Mouse (Mus musculus): ENCODE data around the gene Pdlim1. TPM values are rescaled to one million over a fixed set of nuclear protein-coding genes. Genes with fewer than 3 reads are reported as not detected.
A peak's percentile ranks its signal among the peaks of the same experiment; 100 is the strongest.

Gene Pdlim1
- total RNA-seq (2017), result 32.2 and 37.4 TPM in 2 replicates

- no peak for ATAC-seq (ENCODE audit: extremely low read depth, insufficient number of reproducible peaks, low FRiP score, poor library complexity, severe bottlenecking)
These were observed at the start of gene Pdlim1 for GRCm38 (mm10) chr19:40271308-40271892. Gene Pdlim1 (minus strand): TSS chr19:40271842.

- ATAC-seq (ENCODE audit: extremely low read depth, insufficient number of reproducible peaks, low FRiP score, poor library complexity, severe bottlenecking), result no peak
These were observed 47.6 kb upstream of the Pdlim1 start for GRCm38 (mm10) chr19:40319199-40319598.

DNA sequence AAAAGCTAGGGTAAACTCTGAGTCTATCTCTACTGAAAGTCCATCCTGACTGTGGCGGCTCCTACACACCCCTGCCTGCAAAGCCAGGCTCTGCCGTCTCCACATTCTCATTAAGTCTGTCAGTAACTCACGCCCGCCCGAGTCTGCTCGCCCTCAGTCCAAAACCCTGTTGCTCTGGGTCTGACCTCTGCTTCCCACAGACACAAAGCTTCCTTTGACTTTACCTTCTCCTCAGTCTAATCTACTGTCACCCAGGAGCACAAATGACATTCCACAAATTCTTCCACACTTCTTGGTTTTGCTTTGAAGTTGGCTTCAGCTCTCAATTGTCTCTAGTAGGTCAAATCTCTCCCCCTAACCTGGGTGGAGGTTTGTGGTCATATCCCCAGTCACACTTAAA is 46.9 kb upstream of the Pdlim1 start:
- ATAC-seq (ENCODE audit: extremely low read depth, insufficient number of reproducible peaks, low FRiP score, poor library complexity, severe bottlenecking), result no peak

DNA sequence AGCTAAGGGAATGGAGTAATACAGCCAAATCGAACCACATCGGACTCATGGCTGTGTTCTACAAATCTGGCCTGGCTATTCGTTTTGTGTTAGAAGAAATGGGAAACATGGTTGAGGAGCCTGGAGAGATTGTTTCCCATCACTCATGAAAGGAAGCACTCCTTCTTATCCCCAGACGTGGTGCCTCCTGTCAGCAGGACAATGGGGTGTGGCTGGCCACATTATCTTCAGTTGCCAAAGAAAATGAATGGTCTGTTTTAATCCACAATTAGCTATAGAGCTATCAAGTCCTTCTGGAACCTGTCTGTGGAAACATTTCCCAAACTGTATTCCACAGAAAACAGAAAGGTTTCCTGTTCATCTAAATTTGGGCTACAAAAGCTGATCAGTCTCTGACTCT is 45.4 kb upstream of the Pdlim1 start:
- no peak for ATAC-seq (ENCODE audit: extremely low read depth, insufficient number of reproducible peaks, low FRiP score, poor library complexity, severe bottlenecking)

GRCm38 (mm10) chr19:40314252-40314651 is 42.6 kb upstream of the Pdlim1 start:
- no peak for ATAC-seq (ENCODE audit: extremely low read depth, insufficient number of reproducible peaks, low FRiP score, poor library complexity, severe bottlenecking)

GRCm38 (mm10) chr19:40311631-40312030 is 40.0 kb upstream of the Pdlim1 start:
- ATAC-seq (ENCODE audit: extremely low read depth, insufficient number of reproducible peaks, low FRiP score, poor library complexity, severe bottlenecking), result no peak

- ATAC-seq (ENCODE audit: extremely low read depth, insufficient number of reproducible peaks, low FRiP score, poor library complexity, severe bottlenecking), result no peak
These were observed 38.9 kb upstream of the Pdlim1 start for GRCm38 (mm10) chr19:40310410-40311130.

DNA sequence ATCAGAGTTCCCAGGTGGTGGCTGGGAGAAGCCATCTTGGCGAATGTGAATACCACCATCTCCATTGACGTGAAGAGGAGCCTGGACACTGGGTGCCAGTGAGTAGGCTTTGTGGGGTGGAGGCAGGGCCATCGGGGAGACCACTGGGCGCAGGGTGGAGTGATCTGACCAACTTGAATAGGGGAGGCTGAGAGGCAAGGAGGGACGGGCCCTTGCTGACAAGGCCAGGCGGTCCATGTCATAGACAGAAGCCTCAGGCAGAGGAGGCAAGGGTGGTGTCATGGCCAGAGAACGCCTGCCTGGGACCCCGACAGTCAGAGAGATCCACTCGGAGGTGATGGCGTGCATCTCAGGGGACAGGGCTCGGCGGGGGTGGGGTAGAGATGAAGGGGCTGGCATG is 38.3 kb upstream of the Pdlim1 start:
- peak; percentile 21; the same call in 1 of the 2 replicates for ATAC-seq (ENCODE audit: extremely low read depth, insufficient number of reproducible peaks, low FRiP score, poor library complexity, severe bottlenecking)

GRCm38 (mm10) chr19:40307550-40307949 is 35.9 kb upstream of the Pdlim1 start:
- ATAC-seq (ENCODE audit: extremely low read depth, insufficient number of reproducible peaks, low FRiP score, poor library complexity, severe bottlenecking), result no peak

DNA sequence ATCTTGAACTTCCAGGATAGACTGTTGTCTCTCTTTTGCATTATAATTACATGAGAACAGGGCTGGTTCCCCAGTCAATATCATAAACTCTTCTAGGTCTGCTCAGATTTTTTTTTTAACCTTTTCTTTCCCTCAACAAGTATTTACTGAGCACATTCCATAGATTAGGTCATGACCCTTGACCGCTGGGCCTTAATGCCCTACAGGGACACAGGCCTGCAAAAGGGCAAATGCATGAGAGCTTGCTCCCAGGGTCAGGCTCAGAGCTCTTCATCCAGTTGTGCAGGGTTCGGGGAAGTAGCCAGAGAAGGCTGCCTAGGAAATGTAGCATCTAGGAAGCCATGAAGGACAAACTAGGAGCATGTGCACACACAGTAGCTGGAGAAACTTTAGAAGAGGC is 35.0 kb upstream of the Pdlim1 start:
- no peak for ATAC-seq (ENCODE audit: extremely low read depth, insufficient number of reproducible peaks, low FRiP score, poor library complexity, severe bottlenecking)

DNA sequence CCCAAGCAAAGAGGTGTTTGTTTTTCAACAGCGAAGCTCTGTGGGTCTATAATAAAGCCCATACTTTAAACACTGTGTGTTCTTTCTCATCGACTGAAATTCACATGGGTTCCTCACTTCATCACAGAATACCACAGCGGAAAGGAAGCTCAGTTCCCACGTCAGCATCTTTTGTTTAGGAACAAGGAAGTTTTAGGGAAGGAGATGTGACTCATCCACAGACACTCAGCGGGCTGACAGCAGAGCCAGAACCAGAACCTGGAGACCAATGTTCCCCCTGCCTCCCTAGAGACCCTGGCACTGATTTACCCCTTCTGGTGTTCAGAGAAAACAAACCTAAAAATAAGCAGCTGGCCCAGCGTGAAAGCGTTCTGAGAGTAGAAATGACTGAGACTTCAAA is 33.8 kb upstream of the Pdlim1 start:
- ATAC-seq (ENCODE audit: extremely low read depth, insufficient number of reproducible peaks, low FRiP score, poor library complexity, severe bottlenecking), result no peak

- no peak for ATAC-seq (ENCODE audit: extremely low read depth, insufficient number of reproducible peaks, low FRiP score, poor library complexity, severe bottlenecking)
These were observed 31.3 kb upstream of the Pdlim1 start for GRCm38 (mm10) chr19:40302916-40303315.

DNA sequence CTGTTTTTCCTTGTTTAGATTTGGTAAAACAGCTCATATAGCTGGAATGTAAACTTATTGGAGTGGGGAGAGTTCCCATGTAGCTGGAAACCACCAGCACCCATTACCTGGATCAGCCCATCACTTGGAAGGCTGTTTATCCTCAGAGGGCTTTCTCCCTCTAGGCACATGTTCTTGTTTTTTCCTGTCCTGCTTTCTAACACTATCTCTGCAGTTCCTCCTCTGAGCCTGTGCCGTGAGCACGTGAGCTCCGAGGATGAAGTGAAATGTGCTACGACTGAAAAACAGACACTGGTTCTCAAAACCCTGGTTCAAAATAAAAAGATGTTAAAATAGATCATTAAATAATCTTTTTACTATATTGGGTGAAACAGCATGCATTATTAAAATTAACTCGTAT is 30.8 kb upstream of the Pdlim1 start:
- ATAC-seq (ENCODE audit: extremely low read depth, insufficient number of reproducible peaks, low FRiP score, poor library complexity, severe bottlenecking), result no peak

DNA sequence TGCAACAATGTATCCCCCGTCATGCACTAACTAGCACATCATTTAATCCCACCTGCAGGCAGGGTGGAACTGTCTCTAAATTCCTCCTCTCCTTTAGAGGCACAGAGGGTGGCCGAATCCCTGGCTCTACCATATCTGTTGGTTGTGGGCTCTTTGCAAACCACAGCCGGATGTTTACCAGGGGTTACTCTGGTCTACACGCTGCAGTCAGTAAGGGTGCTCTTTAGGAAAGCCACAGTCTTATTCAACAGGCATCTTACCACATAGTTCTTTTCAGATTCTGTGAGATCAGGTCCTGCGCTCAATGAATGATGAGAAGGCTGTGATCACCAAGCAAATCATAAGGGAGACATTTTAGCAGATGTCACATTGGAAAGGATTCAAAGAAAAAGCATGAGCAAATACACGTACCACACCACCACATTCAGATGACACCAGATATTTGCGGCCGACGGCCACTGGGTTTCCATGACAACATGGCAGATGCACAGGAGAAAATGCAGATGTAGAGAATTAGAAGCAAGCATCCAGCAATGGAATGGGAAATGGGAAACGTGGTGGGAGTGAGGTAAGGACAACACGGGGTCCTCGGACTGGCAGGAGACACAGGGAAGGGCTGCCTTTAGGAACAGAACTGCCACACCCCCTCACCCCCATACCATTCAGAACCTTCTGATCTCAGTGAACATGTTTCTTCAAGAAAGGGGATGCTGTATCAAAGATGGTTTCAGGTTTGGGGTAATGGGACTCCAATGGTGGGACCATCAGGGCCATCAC is 28.5 kb upstream of the Pdlim1 start:
- no peak for ATAC-seq (ENCODE audit: extremely low read depth, insufficient number of reproducible peaks, low FRiP score, poor library complexity, severe bottlenecking)

DNA sequence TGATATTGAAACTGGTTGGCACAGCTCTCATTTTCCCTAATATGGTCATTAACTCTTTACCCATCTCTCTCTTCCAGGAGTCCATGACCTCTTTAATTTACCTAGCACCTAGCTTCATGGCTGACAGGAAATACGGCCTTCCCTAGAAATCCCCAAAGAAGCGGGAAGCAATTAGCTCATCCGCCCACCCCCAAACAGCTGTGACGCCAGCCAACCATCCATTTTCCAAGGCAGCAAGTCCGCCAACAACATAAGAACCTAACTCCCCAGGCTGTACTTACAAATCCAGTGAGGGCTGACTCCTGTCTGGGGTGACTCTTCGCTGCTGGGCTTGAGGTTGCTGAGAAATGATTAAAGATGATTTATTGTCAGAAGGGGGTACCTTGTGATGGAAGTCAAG is 27.5 kb upstream of the Pdlim1 start:
- ATAC-seq (ENCODE audit: extremely low read depth, insufficient number of reproducible peaks, low FRiP score, poor library complexity, severe bottlenecking), result no peak

- no peak for ATAC-seq (ENCODE audit: extremely low read depth, insufficient number of reproducible peaks, low FRiP score, poor library complexity, severe bottlenecking)
These were observed 26.9 kb upstream of the Pdlim1 start for GRCm38 (mm10) chr19:40298574-40298973.

DNA sequence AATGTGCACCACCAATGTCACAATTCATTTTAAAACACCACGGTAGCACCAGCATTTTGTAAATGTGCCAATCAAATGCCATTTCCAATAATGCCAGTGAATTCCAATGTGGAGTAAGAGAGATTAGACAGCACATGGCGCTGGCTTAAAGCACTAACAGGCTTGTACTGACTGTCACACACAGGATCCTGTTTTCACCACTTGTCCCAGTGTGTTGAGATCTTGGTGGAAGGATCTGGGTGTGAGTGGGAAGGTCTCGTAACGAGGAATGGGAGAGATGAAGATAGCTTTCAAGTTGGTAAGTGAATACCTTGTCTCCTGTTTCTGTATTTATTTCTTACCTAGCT is 26.1 kb upstream of the Pdlim1 start:
- no peak for ATAC-seq (ENCODE audit: extremely low read depth, insufficient number of reproducible peaks, low FRiP score, poor library complexity, severe bottlenecking)

- ATAC-seq (ENCODE audit: extremely low read depth, insufficient number of reproducible peaks, low FRiP score, poor library complexity, severe bottlenecking), result no peak
These were observed 25.6 kb upstream of the Pdlim1 start for GRCm38 (mm10) chr19:40297078-40297797.

GRCm38 (mm10) chr19:40294231-40294630 is 22.6 kb upstream of the Pdlim1 start:
- no peak for ATAC-seq (ENCODE audit: extremely low read depth, insufficient number of reproducible peaks, low FRiP score, poor library complexity, severe bottlenecking)

DNA sequence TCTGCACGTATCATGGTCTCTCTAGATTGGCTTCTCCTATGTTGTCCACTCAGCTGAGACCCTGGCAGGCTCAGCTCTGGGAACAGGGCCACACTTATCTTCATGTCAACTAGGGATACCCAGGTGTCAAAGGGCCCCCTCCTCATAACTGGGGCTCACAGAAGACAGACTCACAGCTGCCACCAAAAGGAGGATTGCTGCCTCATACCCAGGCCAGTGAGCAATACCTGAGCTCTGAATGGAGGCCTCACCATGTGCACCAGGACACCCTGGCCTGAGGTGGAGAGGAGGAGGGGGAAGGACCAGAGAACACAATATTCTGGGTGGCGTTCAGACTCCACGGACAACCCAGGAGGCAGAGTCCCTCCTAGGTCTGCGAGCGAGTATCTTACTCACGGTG is 22.1 kb upstream of the Pdlim1 start:
- no peak for ATAC-seq (ENCODE audit: extremely low read depth, insufficient number of reproducible peaks, low FRiP score, poor library complexity, severe bottlenecking)
